Mouse (Mus musculus): ENCODE measurements around the gene Elavl4.
A peak's percentile ranks its signal among the peaks of the same experiment; 100 is the strongest.

The Elavl4 gene

GRCm38 (mm10) chr4:110264345-110264943 is 87.3 kb downstream of the Elavl4 start:
- DNase-seq, result no peak

GRCm38 (mm10) chr4:110257360-110257759 is 94.3 kb downstream of the Elavl4 start:
- DNase-seq, result no peak

GRCm38 (mm10) chr4:110255617-110256016 is 96.1 kb downstream of the Elavl4 start:
- DNase-seq, result no peak

- DNase-seq, result no peak
These were observed 101.7 kb downstream of the Elavl4 start for GRCm38 (mm10) chr4:110250055-110250454.

- no peak for DNase-seq
These were observed 108.8 kb downstream of the Elavl4 start for GRCm38 (mm10) chr4:110242879-110243278.

GRCm38 (mm10) chr4:110234554-110234953 is 117.2 kb downstream of the Elavl4 start:
- DNase-seq, result no peak

GRCm38 (mm10) chr4:110232327-110232726 is 119.4 kb downstream of the Elavl4 start:
- no peak for DNase-seq

GRCm38 (mm10) chr4:110231799-110232198 is 119.9 kb downstream of the Elavl4 start:
- no peak for DNase-seq

GRCm38 (mm10) chr4:110229652-110230051 is 122.1 kb downstream of the Elavl4 start:
- DNase-seq, result no peak

- no peak for DNase-seq
These were observed 122.5 kb downstream of the Elavl4 start for GRCm38 (mm10) chr4:110229238-110229637.

GRCm38 (mm10) chr4:110227621-110228031 is 124.1 kb downstream of the Elavl4 start:
- DNase-seq, result no peak

- no peak for DNase-seq
These were observed 126.2 kb downstream of the Elavl4 start for GRCm38 (mm10) chr4:110225492-110225891.

- DNase-seq, result no peak
These were observed 132.9 kb downstream of the Elavl4 start for GRCm38 (mm10) chr4:110218819-110219218.

GRCm38 (mm10) chr4:110217553-110217952 is 134.2 kb downstream of the Elavl4 start:
- DNase-seq, result no peak

- no peak for DNase-seq
These were observed 137.2 kb downstream of the Elavl4 start for GRCm38 (mm10) chr4:110214543-110214942.

GRCm38 (mm10) chr4:110213666-110214065 is 138.0 kb downstream of the Elavl4 start:
- no peak for DNase-seq

GRCm38 (mm10) chr4:110210246-110210645 is 141.5 kb downstream of the Elavl4 start:
- DNase-seq, result no peak

- DNase-seq, result no peak
These were observed 142.1 kb downstream of the Elavl4 start for GRCm38 (mm10) chr4:110209613-110210012.

GRCm38 (mm10) chr4:110201680-110202079 is 150.0 kb downstream of the Elavl4 start:
- no peak for DNase-seq

GRCm38 (mm10) chr4:110199897-110200296 is 151.8 kb downstream of the Elavl4 start:
- DNase-seq, result no peak

GRCm38 (mm10) chr4:110198600-110198999 is 153.1 kb downstream of the Elavl4 start:
- no peak for DNase-seq

GRCm38 (mm10) chr4:110177263-110177662 is 174.4 kb downstream of the Elavl4 start:
- DNase-seq, result no peak

- no peak for DNase-seq
These were observed 179.7 kb downstream of the Elavl4 start for GRCm38 (mm10) chr4:110172028-110172427.

GRCm38 (mm10) chr4:110165217-110165616 is 186.5 kb downstream of the Elavl4 start:
- peak; percentile 75 for DNase-seq

- no peak for DNase-seq
These were observed 190.1 kb downstream of the Elavl4 start for GRCm38 (mm10) chr4:110161600-110161999.

Measured in right cerebral cortex, postnatal 14 days (tissue).